Mouse (Mus musculus) intestine, embryonic 14.5 days (tissue): ENCODE results near the gene Gm26897. TPM values are rescaled to one million over a fixed set of nuclear protein-coding genes. Genes with fewer than 3 reads are reported as not detected.
A peak's percentile ranks its signal among the peaks of the same experiment; 100 is the strongest.

Source experiments
- ATAC-seq: fragments of 200-750 bp; cut with Nextera tagmentation; replicated peaks from 2 replicates; pipeline ENCODE4 v1.8.0; 2017; ENCODE audit warnings: low read depth, moderate number of reproducible peaks, moderate TSS enrichment, moderate library complexity; ENCODE audit not compliant: low FRiP score, low TSS enrichment
- DNase-seq: peaks from one replicate; pipeline ENCODE4 v3.0.0-alpha.2; 2018; ENCODE audit warnings: low spot score
- H3K27ac ChIP-seq: fragments of 300-500 bp; sonication (generic); 2 replicates; pipeline ENCODE4 v1.5.1; 2014; ENCODE audit warnings: low read depth, mild to moderate bottlenecking, control low read depth
- H3K27me3 ChIP-seq: fragments of 300-500 bp; sonication (generic); replicated peaks from 2 replicates; pipeline ENCODE4 v1.6.1; 2014; ENCODE audit warnings: low read length, control low read depth; ENCODE audit not compliant: control insufficient read depth, insufficient read depth
- H3K36me3 ChIP-seq: fragments of 300-500 bp; sonication (generic); 2 replicates; pipeline ENCODE4 v1.6.1; 2014; ENCODE audit warnings: low read length, control low read depth; ENCODE audit not compliant: control insufficient read depth, insufficient read depth
- H3K4me1 ChIP-seq: fragments of 300-500 bp; sonication (generic); replicated peaks from 2 replicates; pipeline ENCODE4 v1.6.1; 2014; ENCODE audit warnings: low read length, control low read depth, mixed read lengths; ENCODE audit not compliant: control insufficient read depth, insufficient read depth
- H3K4me2 ChIP-seq: fragments of 300-500 bp; sonication (generic); 2 replicates; pipeline ENCODE4 v1.6.1; 2014; ENCODE audit warnings: low read length
- H3K4me3 ChIP-seq: fragments of 300-500 bp; sonication (generic); 2 replicates; pipeline ENCODE4 v1.5.1; 2014; ENCODE audit warnings: low read depth, low read length, control low read depth, mixed read lengths
- H3K9ac ChIP-seq: fragments of 300-500 bp; sonication (generic); 2 replicates; pipeline ENCODE4 v1.6.1; 2014; ENCODE audit warnings: mild to moderate bottlenecking, low read length
- H3K9me3 ChIP-seq: fragments of 300-500 bp; sonication (generic); 2 replicates; pipeline ENCODE4 v1.6.1; 2016; ENCODE audit warnings: low read length, control low read depth; ENCODE audit not compliant: control insufficient read depth
- WGBS: fragments of 180-500 bp; shearing (Covaris S2); extraction: QIAGEN DNeasy Blood & Tissue Kit; methylation state at CpG from one replicate; pipeline ENCODE4 v1.1.7; 2014; 5-methylcytosine and 5-hydroxymethylcytosine counted together
- polyA plus RNA-seq: library from polyadenylated mRNA; unstranded; fragments of >200 nt; fragmentation: Nextera tagmentation; extraction: Ambion mirVana; gene quantifications from 2 replicates; pipeline ENCODE4 v1.2.1, GENCODE M21; 2014

Gm26897 gene
- polyA plus RNA-seq, 1 experiment from 2014 or later = not detected

DNA sequence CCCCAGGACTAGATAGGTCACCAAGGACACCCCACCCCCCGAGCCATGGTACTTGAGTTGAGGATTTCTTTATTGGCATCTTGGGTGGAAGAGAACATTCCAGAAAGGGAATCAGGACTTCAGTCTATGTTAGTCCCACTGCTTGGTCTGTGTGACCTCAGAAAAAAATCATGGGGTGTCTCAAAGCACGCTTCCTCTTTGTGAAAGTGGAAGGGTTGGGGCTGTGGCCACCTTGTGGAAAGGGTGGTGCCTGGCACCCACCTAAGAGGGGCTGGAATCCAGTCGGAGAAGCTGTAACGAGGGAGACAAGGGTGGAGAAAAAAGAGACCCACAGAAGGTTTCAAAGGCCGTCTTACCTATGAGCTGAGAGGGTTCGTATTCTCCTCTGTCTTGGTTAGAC lies 5.8 kb downstream of the Gm26897 start:
- 64% methylated on average over 6 of the region's 6 CpGs for WGBS
- Histone ChIP-seq H3K4me1 (peaks cover 7% of the 10 kb centered on the region; the same call in 1 of the 2 replicates), H3K4me3 (no peak overlapping the region), H3K27me3 (peaks cover 14% of the 10 kb centered on the region; the same call in 1 of the 2 replicates), H3K27ac (no peak overlapping the region), H3K9me3 (0 out of 2 replicates have a peak, but pooled peaks cover 4% of the 10 kb centered on the region), H3K9ac (no peak overlapping the region), H3K4me2 (no peak overlapping the region), H3K36me3 (no peaks in the 10 kb centered on the region)
- DNase-seq (no peak), ATAC-seq (no peak)

DNA sequence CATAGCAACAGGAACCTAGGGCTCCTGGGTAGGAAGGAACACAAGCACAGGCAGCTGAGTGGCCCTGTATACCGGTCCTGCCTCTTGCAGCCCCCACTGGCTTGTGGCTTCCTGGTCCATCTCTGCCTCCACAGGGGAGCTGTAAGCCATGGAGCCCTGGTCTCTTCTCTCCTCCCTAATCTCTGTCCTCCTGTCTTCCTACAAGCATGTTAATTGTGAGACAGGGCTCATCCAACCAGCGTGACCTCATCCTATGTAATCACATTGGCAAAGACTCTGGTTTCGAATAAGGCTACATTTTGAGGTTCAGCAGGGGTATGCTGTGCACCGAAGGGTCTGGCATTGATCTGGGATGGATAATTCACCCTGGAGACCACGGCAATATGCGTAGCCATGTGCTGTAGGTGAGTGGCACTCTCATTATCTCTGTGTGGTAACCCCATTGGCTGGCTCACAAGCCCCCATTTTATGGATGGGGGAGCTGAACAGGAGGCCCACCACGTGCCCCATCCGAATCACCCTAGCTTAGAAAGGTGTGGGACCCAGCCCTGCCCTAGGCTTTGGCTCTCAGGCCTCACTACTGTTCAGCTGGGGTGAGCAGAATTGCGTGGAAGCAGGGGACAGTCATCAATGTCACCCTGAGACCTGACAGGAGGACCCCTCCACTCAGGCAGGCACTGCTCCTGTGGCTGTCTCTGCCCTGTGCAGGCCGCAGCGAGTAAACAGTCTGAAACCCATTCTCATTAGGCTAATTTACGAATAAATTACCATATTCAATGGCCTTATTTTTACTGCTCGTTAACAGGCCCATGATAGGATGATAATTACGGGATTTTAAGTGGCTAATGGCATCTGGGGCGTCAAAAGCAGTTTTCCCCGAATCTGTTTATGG lies 6.9 kb downstream of the Gm26897 start:
- Histone ChIP-seq H3K4me3 (no peak overlapping the region), H3K4me1 (peaks cover 7% of the 10 kb centered on the region; the same call in 1 of the 2 replicates), H3K27me3 (peaks cover 14% of the 10 kb centered on the region; the same call in 1 of the 2 replicates), H3K27ac (no peak overlapping the region), H3K9me3 (no peaks in the 10 kb centered on the region), H3K9ac (no peak overlapping the region), H3K4me2 (no peak overlapping the region), H3K36me3 (no peaks in the 10 kb centered on the region)
- WGBS = 49% methylated on average over 16 of the region's 16 CpGs
- DNase-seq = no peak
- no peak for ATAC-seq

DNA sequence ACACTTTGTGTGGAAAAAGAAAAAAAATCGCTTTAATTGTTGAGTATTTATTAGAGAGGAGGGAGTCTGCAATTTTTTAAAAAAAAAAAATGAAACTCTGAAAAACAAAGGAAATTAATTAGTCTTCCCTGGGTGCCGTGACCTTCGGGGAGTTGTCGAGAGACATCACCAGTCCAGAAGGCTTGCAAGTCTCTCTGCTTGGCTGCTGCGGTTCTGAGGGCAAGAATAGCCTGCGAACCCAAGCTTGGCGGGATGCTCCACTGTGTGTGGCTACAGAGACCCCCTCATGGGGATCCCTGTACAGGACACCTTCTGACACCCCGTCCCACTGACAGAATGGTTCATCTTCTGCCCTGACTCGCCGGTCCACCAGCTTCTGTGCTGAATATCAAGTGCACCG lies 7.6 kb downstream of the Gm26897 start:
- no peak overlapping the region for H3K4me3 ChIP-seq
- WGBS = 31% methylated on average over 11 of the region's 11 CpGs
- DNase-seq (no peak), ATAC-seq (no peak)
- no peak overlapping the region for H3K27ac ChIP-seq
- no peaks in the 10 kb centered on the region for H3K36me3 ChIP-seq
- no peak overlapping the region for H3K4me2 ChIP-seq
- H3K27me3 ChIP-seq = peaks cover 14% of the 10 kb centered on the region; the same call in 1 of the 2 replicates
- H3K4me1 ChIP-seq = peaks cover 7% of the 10 kb centered on the region; the same call in 1 of the 2 replicates
- H3K9ac ChIP-seq = no peak overlapping the region
- no peaks in the 10 kb centered on the region for H3K9me3 ChIP-seq

DNA sequence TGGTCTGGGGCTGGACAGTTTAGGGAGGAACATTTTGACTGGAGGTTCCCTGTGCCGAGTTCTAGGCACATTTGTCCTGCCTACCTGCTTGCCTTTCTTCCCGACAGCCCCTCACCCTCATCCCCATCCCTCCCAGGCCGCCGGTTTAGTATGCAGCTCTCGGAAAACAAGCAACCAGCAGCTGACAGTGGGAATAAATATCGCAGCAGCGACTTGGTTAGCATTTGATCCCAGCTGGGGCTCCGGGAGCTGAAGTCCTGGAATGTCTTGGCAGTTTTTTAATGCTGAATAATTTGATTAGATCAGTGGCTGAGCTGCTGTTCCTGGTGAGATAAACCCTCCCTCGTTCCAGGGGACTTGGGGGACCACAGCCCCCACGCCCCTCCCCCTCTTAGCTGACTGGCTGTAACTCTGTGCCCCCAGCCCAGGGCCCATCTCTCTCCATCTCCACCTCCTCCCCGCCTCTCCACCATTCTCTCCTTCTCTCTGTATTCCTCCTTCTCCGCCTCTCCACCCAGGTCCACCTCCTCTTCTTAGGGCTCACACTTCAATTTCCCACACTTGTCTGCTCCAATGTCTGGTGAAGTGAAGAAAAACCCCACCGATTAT lies 8.7 kb downstream of the Gm26897 start:
- peak overlapping the region; percentile 39; the same call in 1 of the 2 replicates for H3K27ac ChIP-seq

DNA sequence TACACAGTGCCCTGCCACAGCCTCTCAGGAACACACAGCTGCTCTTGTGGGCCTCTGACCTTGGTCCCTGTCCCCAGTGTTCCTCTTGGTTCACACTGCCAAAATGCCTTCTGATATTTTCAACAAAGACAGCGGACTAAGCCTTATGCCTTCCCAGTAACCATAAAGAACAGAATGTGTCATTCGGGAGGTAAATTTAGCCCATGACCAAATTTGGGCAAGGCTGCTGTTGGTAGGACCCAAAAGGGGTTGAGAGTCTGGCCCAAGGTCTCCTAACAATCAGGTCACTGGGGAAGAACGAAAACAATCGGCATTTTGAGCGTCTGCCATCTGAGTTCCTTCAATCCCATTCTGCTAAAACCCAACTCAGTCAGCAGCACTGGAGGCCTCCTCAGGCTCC lies 15.9 kb downstream of the Gm26897 start:
- Histone ChIP-seq H3K36me3 (no peaks in the 10 kb centered on the region), H3K9ac (no peak overlapping the region), H3K4me3 (no peak overlapping the region), H3K9me3 (no peaks in the 10 kb centered on the region), H3K4me2 (no peak overlapping the region), H3K27me3 (no peaks in the 10 kb centered on the region), H3K27ac (peak overlapping the region; percentile 62), H3K4me1 (peaks cover 3% of the 10 kb centered on the region; the same call in 1 of the 2 replicates)
- DNase-seq (no peak), ATAC-seq (no peak)
- WGBS = 50% methylated on average over 5 of the region's 5 CpGs

More for the DNA sequence above, 8.7 kb downstream of the Gm26897 start:
- Histone ChIP-seq H3K9ac (no peak overlapping the region), H3K27me3 (peaks cover 14% of the 10 kb centered on the region; the same call in 1 of the 2 replicates), H3K4me2 (no peak overlapping the region), H3K4me1 (peaks cover 7% of the 10 kb centered on the region; the same call in 1 of the 2 replicates), H3K4me3 (no peak overlapping the region), H3K36me3 (no peaks in the 10 kb centered on the region), H3K9me3 (no peaks in the 10 kb centered on the region)
- DNase-seq (no peak), ATAC-seq (no peak)
- WGBS = 17% methylated on average over 13 of the region's 13 CpGs

DNA sequence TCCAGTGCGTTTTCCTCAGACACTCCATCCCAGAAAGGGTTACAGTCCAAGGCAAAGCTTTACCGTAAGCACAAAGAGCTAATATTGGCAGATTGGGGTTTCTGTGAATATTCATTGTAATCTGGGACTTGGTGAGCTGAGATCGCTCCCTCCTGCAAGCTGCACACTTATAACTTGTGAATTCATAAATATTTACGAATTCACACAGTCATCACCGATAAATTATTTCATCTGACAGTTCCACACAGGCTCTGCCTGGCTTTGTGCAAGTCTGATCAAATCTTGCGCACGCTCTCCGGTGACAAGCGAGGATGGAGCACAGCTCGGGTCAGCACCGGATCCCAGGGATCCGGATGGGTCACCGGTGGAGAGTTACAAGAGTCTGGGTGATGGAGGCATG lies 16.4 kb downstream of the Gm26897 start:
- Histone ChIP-seq H3K4me2 (no peak overlapping the region), H3K4me1 (peaks cover 7% of the 10 kb centered on the region; the same call in 1 of the 2 replicates), H3K36me3 (no peaks in the 10 kb centered on the region), H3K27ac (peak overlapping the region; percentile 62), H3K27me3 (no peaks in the 10 kb centered on the region), H3K9ac (no peak overlapping the region), H3K9me3 (no peaks in the 10 kb centered on the region), H3K4me3 (no peak overlapping the region)
- WGBS = 44% methylated on average over 13 of the region's 13 CpGs
- ATAC-seq (0 out of 2 replicates have a peak, but pooled peaks have one; percentile 40), DNase-seq (no peak)

DNA sequence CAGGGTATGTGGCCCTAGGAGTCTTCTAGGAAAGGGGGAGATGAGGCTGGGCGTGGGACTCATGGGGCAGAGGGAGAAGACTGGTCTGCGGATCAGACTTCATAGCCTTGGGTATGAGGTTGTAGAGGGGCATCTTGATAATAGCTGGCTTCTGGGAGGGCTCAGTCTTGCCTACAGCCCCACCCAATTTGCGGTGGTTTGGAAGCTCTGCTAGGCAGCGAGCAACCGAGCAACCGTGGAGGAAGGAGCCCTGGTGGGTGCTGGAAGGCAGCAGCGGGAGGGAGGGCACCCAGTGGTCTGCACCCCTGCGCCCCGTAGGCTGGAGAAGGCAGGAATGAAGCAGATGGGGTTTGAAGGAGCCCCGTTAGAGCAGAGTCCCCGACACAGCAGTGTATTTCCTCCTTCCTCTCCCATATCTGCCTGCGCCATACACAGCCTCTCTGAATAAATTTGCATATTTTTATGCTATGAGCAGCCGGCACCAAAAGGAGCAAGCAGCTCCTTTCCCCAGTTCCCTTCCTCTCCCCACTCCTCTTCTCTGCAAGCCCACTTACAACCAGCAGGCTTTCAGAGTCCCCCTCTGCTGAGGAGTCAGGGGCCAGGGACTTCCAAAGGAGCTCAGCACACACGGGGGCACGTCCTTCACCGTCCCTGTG lies 20.9 kb downstream of the Gm26897 start:
- peak overlapping the region; percentile 34 for H3K4me2 ChIP-seq
- H3K27me3 ChIP-seq = no peaks in the 10 kb centered on the region
- DNase-seq = no peak
- no peaks in the 10 kb centered on the region for H3K9me3 ChIP-seq
- no peaks in the 10 kb centered on the region for H3K36me3 ChIP-seq
- ATAC-seq = no peak
- no peak overlapping the region for H3K4me3 ChIP-seq
- 44% methylated on average over 16 of the region's 16 CpGs for WGBS
- no peak overlapping the region for H3K9ac ChIP-seq
- no peak overlapping the region for H3K27ac ChIP-seq
- peaks cover 7% of the 10 kb centered on the region; the same call in 1 of the 2 replicates for H3K4me1 ChIP-seq

DNA sequence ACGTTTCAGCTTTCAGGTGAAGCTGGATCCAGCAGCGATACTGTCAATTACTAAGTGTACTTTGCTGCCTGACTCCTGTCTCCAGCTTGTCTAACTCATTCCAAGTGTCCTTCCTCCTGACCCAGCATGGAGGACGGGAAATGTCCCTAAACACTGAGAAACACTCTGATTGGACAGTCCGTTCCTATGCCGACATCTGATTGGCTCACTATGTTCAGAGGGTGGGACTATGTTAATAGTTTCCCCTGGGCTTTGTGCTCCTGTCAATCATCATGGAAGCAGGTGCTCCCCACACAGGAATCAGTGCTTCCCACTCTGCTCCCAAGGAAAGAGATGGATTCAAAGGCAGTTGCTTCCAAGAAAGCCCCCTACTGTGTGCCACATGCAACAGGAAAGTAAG lies 21.6 kb downstream of the Gm26897 start:
- Histone ChIP-seq H3K27me3 (no peaks in the 10 kb centered on the region), H3K4me2 (peak overlapping the region; percentile 34), H3K4me3 (no peak overlapping the region), H3K27ac (no peak overlapping the region), H3K36me3 (no peaks in the 10 kb centered on the region), H3K9me3 (no peaks in the 10 kb centered on the region), H3K9ac (no peak overlapping the region), H3K4me1 (peaks cover 7% of the 10 kb centered on the region; the same call in 1 of the 2 replicates)
- 18% methylated on average over 5 of the region's 5 CpGs for WGBS
- DNase-seq (no peak), ATAC-seq (peak; percentile 68)
